Mouse (Mus musculus) liver, postnatal 0 days (tissue): ENCODE measurements around the gene Olfr802.

Experiments used
- CTCF ChIP-seq: sonication (generic); IDR thresholded peaks from 2 replicates; pipeline ENCODE4 v1.5.1; 2016; ENCODE audit warnings: antibody characterized with exemption, low read depth
- EP300 ChIP-seq: IDR thresholded peaks from 2 replicates; pipeline ENCODE4 v1.6.1; 2016; ENCODE audit warnings: antibody characterized with exemption, low read depth, mild to moderate bottlenecking

- no peak for TF ChIP-seq CTCF
- no peak for TF ChIP-seq EP300
Observed at GRCm38 (mm10) chr10:129694186-129694585, 6.2 kb upstream of the Olfr802 start, which contains the start of gene Olfr803.
